Mouse (Mus musculus) kidney, adult 2 months (tissue): Measurements from ENCODE around the gene Ier2.

ENCODE experiments used
- CTCF ChIP-seq: fragments of 200-500 bp; conservative IDR thresholded peaks from 2 replicates; pipeline ENCODE4 v1.5.1; 2011; ENCODE audit warnings: low read depth, mild to moderate bottlenecking, control low read depth, low read length, moderate library complexity, mixed read lengths; ENCODE audit not compliant: insufficient read depth, insufficient read length
- POLR2A ChIP-seq: fragments of 200-500 bp; IDR thresholded peaks from one replicate; pipeline ENCODE4 v1.6.1; 2011; ENCODE audit warnings: low read depth, low read length, control low read depth

GRCm38 (mm10) chr8:84640617-84641294 lies 21.9 kb downstream of the Ier2 start:
- TF ChIP-seq POLR2A (no peak), CTCF (no peak)
